Mouse (Mus musculus): ENCODE results near the gene Cars.
"Not testable (repeated sequence)": the region's sequence is repeated elsewhere in the genome, so short reads cannot be mapped to it uniquely, and the experiment has no call there.

- TF ChIP-seq CTCF (IDR thresholded peaks at IDR 0.05; ENCODE audit: low read depth, low read length); POLR2A (IDR thresholded peaks at IDR 0.05; ENCODE audit: insufficient read depth, low read length); EP300 (IDR thresholded peaks at IDR 0.05; ENCODE audit: insufficient read depth, low read depth, low read length): not testable (repeated sequence)
Observed at GRCm38 (mm10) chr7:143643949-143644348, 44.1 kb upstream of the Cars start.

All from ES-Bruce4 (cell line).